Mouse (Mus musculus) heart, embryonic 14.5 days (tissue): Measurements from ENCODE around the gene Itga8. TPM values are rescaled to one million over a fixed set of nuclear protein-coding genes. Genes with fewer than 3 reads are reported as not detected.

Experiments
- ATAC-seq: fragments of 200-750 bp; cut with Nextera tagmentation; 2 replicates; pipeline ENCODE4 v1.8.0; 2017; ENCODE audit warnings: low read depth, moderate TSS enrichment; ENCODE audit not compliant: insufficient number of reproducible peaks, insufficient read depth, low FRiP score
- H3K27ac ChIP-seq, 2 experiments: fragments of 200-500 bp in 1 of 2; fragments of 300-500 bp in 1 of 2; sonication (generic) in 1 of 2; replicated peaks in 1 of 2; 2 replicates each; pipeline ENCODE4 v1.5.1; 2012 to 2014; ENCODE audit warnings: low read depth in 2 of 2, low read length in 2 of 2, control low read depth in 1 of 2, mild to moderate bottlenecking in 1 of 2, mixed read lengths in 1 of 2; ENCODE audit not compliant: control insufficient read depth in 1 of 2, insufficient read depth in 1 of 2
- H3K27me3 ChIP-seq: fragments of 300-500 bp; sonication (generic); 2 replicates; pipeline ENCODE4 v1.6.1; 2014; ENCODE audit warnings: mild to moderate bottlenecking, low read length, control low read depth; ENCODE audit not compliant: control insufficient read depth, insufficient read depth
- H3K36me3 ChIP-seq: fragments of 300-500 bp; sonication (generic); 2 replicates; pipeline ENCODE4 v1.6.1; 2014; ENCODE audit warnings: mild to moderate bottlenecking, control low read depth, low read length, mixed read lengths; ENCODE audit not compliant: control insufficient read depth, insufficient read depth
- H3K4me1 ChIP-seq, 2 experiments: fragments of 200-500 bp in 1 of 2; fragments of 300-500 bp in 1 of 2; sonication (generic) in 1 of 2; 2 replicates each; pipeline ENCODE4 v1.6.1; 2012 to 2014; ENCODE audit warnings: low read length in 2 of 2, control low read depth in 1 of 2, mixed read lengths in 1 of 2; ENCODE audit not compliant: control insufficient read depth in 2 of 2, insufficient read depth in 2 of 2
- H3K4me2 ChIP-seq: fragments of 300-500 bp; sonication (generic); 2 replicates; pipeline ENCODE4 v1.6.1; 2014; ENCODE audit warnings: mild to moderate bottlenecking, low read length
- H3K4me3 ChIP-seq, 2 experiments: fragments of 200-500 bp in 1 of 2; fragments of 300-500 bp in 1 of 2; sonication (generic) in 1 of 2; 2 replicates each; pipeline ENCODE4 v1.5.1; 2012 to 2014; ENCODE audit warnings: low read length in 2 of 2, mild to moderate bottlenecking in 2 of 2, control low read depth in 1 of 2, low read depth in 1 of 2, moderate library complexity in 1 of 2; ENCODE audit not compliant: control insufficient read depth in 1 of 2, insufficient read depth in 1 of 2
- H3K9ac ChIP-seq: fragments of 300-500 bp; sonication (generic); 2 replicates; pipeline ENCODE4 v1.6.1; 2014; ENCODE audit warnings: mild to moderate bottlenecking, low read length
- H3K9me3 ChIP-seq: fragments of 300-500 bp; sonication (generic); 2 replicates; pipeline ENCODE4 v1.6.1; 2016; ENCODE audit warnings: low read length, control low read depth; ENCODE audit not compliant: control insufficient read depth
- WGBS: fragments of 180-500 bp; shearing (Covaris S2); extraction: QIAGEN DNeasy Blood & Tissue Kit; methylation state at CpG from one replicate; pipeline ENCODE4 v1.1.7; 2014; 5-methylcytosine and 5-hydroxymethylcytosine counted together
- polyA plus RNA-seq: library from polyadenylated mRNA; unstranded; fragments of >200 nt; fragmentation: Nextera tagmentation; extraction: Ambion mirVana; gene quantifications from 2 replicates; pipeline ENCODE4 v1.2.1, GENCODE M21; 2014

The Itga8 gene
- polyA plus RNA-seq, 1 experiment from 2014 or later, result 13.7 TPM

- H3K36me3 ChIP-seq, result no peaks in the 10 kb centered on the region
- H3K27me3 ChIP-seq, result no peaks in the 10 kb centered on the region
- 74% methylated on average over 3 of the region's 3 CpGs for WGBS
- H3K9me3 ChIP-seq, result no peaks in the 10 kb centered on the region
- H3K4me1 ChIP-seq, result no peaks in the 10 kb centered on the region
- H3K4me2 ChIP-seq, result no peak overlapping the region
- H3K27ac ChIP-seq, result no peak overlapping the region
- no peak overlapping the region for H3K4me3 ChIP-seq
- no peak overlapping the region for H3K9ac ChIP-seq
- ATAC-seq, result no peak
These were observed 141.2 kb downstream of the Itga8 start for GRCm38 (mm10) chr2:12160486-12160885.

DNA sequence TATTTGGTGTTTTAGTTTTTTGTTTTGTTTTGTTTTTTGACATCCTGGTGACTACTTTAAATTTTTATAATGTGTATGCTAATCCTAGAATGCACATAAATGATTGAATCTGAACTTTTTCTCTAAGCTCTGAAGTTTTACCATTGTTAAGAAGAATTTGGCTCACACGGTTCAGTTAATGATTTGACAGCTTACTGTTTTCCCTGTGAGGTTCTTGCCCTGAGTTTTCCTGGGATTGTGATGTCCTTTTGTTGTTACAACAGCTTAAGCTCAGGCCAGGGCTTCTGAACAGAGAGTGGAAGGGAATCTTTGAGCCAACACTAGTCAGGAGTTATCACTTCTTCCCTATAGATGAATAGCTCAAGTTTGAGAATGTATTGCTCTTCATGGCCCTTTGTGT is 144.7 kb downstream of the Itga8 start:
- Histone ChIP-seq H3K9me3 (no peaks in the 10 kb centered on the region), H3K27me3 (no peaks in the 10 kb centered on the region), H3K27ac (no peak overlapping the region), H3K36me3 (no peaks in the 10 kb centered on the region), H3K9ac (no peak overlapping the region), H3K4me3 (no peak overlapping the region), H3K4me1 (no peaks in the 10 kb centered on the region), H3K4me2 (no peak overlapping the region)
- ATAC-seq, result no peak
- WGBS, result 53% methylated on average over 1 of the region's 1 CpGs

DNA sequence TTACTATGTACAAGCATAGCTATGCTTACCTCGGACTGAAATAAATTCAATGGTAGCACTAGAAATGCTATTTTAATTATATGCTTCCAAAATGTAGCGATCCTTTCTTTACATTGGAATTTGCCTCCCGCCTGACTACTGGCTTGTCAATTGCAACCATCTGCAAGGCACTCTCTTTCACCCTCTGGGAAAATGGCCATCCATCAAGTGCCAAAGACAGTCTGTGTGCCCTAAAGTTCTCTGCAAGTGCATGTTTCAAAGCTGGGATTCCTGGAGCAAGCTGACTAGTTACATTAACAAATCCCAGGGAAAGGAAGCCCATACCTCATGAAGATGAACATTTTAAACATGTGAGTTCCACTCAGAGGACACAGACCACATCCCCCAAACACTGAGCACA is 145.3 kb downstream of the Itga8 start:
- Histone ChIP-seq H3K4me1 (no peaks in the 10 kb centered on the region), H3K27ac (no peak overlapping the region), H3K36me3 (no peaks in the 10 kb centered on the region), H3K4me3 (no peak overlapping the region), H3K4me2 (no peak overlapping the region), H3K9me3 (no peaks in the 10 kb centered on the region), H3K27me3 (no peaks in the 10 kb centered on the region), H3K9ac (no peak overlapping the region)
- WGBS, result 70% methylated on average over 3 of the region's 3 CpGs
- no peak for ATAC-seq

DNA sequence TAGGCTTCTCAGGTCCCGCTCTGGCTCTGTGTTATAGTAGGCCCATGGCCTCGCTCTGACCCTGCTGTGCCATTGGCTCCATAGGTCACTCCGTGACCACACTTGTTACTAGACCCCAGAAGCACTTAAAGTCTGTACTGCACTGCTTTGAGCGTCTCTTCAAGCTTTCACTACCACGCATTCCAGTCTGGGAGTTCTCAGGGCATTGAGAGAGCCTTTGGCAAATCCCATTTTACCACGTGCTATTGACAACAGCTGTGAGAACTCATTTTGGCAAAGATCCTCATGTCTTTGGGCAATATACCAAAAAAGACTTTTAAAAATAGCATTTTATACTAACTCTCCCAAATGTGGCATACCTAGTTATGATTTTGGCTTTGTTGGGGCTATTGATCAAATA is 147.0 kb downstream of the Itga8 start:
- no peak for ATAC-seq
- no peak overlapping the region for H3K4me2 ChIP-seq

DNA sequence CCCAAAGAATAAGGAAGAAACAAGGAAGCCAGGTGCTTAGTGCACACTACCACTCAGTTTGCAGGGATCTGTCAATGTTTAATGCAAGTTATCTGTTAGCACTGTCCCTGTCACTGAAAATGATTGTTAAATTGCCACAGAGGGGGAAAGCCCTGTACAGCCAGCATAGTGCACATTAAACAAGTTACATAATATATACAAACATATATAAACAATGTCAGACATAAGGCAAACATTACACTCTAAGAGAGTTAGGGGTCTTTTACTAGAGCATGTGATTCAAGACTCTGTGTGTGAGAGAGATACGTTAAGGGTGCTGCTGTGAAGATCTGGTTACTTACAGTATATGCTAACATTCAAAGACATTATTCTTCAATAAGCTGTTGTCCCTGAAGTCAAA is 148.2 kb downstream of the Itga8 start:
- ATAC-seq, result no peak

More for the DNA sequence above, 147.0 kb downstream of the Itga8 start:
- Histone ChIP-seq H3K27ac (no peak overlapping the region), H3K4me3 (no peak overlapping the region), H3K27me3 (no peaks in the 10 kb centered on the region), H3K9ac (no peak overlapping the region), H3K9me3 (no peaks in the 10 kb centered on the region), H3K36me3 (no peaks in the 10 kb centered on the region), H3K4me1 (no peaks in the 10 kb centered on the region)
- WGBS, result 58% methylated on average over 6 of the region's 6 CpGs

DNA sequence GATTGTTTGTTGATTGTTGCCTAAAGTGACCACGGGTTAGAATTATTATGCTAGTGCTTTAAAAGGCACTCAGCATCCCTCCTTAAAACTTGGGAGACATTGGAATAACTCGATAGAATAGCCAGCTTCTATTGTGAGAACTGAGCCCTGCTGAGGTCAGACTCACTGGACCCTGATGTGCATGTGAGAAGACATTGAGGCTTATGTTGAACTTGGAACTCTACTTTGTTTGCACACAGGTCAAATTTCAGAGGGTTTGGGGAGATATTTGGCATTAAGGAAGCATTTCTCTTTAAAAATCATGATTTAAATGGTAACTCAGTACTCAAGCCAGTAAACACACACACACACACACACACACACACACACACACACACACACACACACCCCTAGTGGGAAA is 153.8 kb downstream of the Itga8 start:
- Histone ChIP-seq H3K27ac (no peak overlapping the region), H3K4me1 (no peaks in the 10 kb centered on the region), H3K9me3 (no peaks in the 10 kb centered on the region), H3K36me3 (no peaks in the 10 kb centered on the region), H3K9ac (no peak overlapping the region), H3K27me3 (no peaks in the 10 kb centered on the region), H3K4me2 (no peak overlapping the region), H3K4me3 (no peak overlapping the region)
- WGBS, result 75% methylated on average over 2 of the region's 2 CpGs
- no peak for ATAC-seq

More for the DNA sequence above, 148.2 kb downstream of the Itga8 start:
- H3K36me3 ChIP-seq, result no peaks in the 10 kb centered on the region
- H3K9me3 ChIP-seq, result no peaks in the 10 kb centered on the region
- H3K4me2 ChIP-seq, result no peak overlapping the region
- H3K4me1 ChIP-seq, result no peaks in the 10 kb centered on the region
- H3K27me3 ChIP-seq, result no peaks in the 10 kb centered on the region
- H3K4me3 ChIP-seq, result no peak overlapping the region
- H3K27ac ChIP-seq, result no peak overlapping the region
- H3K9ac ChIP-seq, result no peak overlapping the region
- WGBS, result 90% methylated on average over 1 of the region's 1 CpGs

DNA sequence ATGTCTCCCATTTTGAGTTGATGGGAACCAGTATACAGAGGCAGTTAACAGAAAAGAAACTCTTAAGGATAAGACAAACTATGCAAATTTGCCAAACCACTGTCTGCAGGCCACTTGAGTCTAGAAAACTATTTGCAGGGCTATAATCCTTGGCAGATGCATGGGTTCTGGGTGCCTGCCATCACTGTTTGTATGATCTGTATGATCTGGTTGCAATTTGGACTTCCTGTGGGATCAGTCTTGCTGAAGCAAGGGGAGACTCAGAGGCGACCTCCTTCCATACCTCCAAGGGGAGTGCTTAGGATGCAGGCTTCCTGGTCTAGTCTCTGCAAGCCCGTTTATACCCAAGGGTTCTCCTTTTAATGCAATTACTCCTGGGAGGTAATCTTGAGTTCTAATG is 155.1 kb downstream of the Itga8 start:
- no peak overlapping the region for H3K9ac ChIP-seq
- H3K27ac ChIP-seq, result no peak overlapping the region
- no peaks in the 10 kb centered on the region for H3K27me3 ChIP-seq
- H3K4me3 ChIP-seq, result no peak overlapping the region
- H3K9me3 ChIP-seq, result no peaks in the 10 kb centered on the region
- no peaks in the 10 kb centered on the region for H3K36me3 ChIP-seq
- WGBS, result 51% methylated on average over 2 of the region's 2 CpGs
- H3K4me1 ChIP-seq, result no peaks in the 10 kb centered on the region
- H3K4me2 ChIP-seq, result no peak overlapping the region
- ATAC-seq, result no peak

DNA sequence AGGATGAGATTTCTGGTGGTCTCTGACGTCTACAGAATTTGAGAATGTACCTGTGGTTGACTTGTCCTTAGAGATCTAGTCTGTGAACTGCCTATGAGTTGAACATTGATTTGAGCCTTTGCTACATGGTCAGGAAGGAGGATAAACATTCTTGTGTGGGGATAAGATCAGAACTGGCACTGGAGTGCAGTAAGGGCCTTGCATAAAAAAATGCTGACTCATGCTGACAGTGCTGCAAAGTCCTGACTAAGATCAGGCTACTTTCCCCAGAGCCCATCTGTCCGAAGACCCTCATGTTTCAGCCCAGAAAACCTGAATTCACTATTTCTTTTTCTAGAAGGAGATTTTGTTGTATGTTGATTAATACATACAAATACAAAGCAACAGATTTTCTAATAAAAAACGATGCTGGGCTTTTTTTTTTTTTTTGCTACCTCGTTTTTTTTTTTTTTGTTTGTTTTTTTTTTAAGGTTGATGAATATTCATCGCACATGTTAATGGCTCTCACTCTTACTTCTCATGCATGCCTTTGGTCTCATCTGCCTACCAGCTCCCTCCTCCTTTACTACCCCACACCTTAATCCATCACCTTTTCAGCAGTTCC is 162.9 kb downstream of the Itga8 start:
- H3K27me3 ChIP-seq, result no peaks in the 10 kb centered on the region
- no peaks in the 10 kb centered on the region for H3K4me1 ChIP-seq
- H3K9ac ChIP-seq, result no peak overlapping the region
- ATAC-seq, result no peak
- H3K9me3 ChIP-seq, result no peaks in the 10 kb centered on the region
- no peak overlapping the region for H3K4me2 ChIP-seq
- no peak overlapping the region for H3K4me3 ChIP-seq
- WGBS, result 82% methylated on average over 5 of the region's 5 CpGs
- peaks cover 10% of the 10 kb centered on the region; the same call in 1 of the 2 replicates for H3K36me3 ChIP-seq
- H3K27ac ChIP-seq, result no peak overlapping the region
